Mouse (Mus musculus): ENCODE data around the gene Gsta1.
"Not testable (repeated sequence)": the region's sequence is repeated elsewhere in the genome, so short reads cannot be mapped to it uniquely, and the experiment has no call there.

The Gsta1 gene

DNA sequence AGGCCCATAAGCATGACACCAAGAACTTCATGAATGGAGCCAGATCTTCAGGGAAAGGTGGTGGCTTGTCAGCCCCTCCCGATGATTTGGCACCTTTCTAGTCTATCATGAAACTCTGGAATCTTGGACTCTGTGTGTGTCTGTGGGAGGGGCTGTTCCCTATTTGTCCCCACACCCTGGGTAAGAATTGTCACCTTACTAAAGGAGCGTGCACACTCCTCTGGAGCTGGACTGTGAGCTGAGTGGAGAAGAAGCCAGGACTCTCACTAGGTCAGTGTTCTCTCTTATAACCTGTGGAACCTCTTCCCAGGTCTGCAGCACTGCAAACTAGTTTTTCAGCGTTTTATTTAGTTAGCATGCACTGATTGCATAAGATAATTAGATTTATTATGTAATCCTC lies at the start of gene Gsta1:
Gsta1 (plus strand) TSS at position 196 of the 400 bp plus-strand sequence.
- in situ Hi-C loops (cut with MseI, MboI) = not testable (repeated sequence)

DNA sequence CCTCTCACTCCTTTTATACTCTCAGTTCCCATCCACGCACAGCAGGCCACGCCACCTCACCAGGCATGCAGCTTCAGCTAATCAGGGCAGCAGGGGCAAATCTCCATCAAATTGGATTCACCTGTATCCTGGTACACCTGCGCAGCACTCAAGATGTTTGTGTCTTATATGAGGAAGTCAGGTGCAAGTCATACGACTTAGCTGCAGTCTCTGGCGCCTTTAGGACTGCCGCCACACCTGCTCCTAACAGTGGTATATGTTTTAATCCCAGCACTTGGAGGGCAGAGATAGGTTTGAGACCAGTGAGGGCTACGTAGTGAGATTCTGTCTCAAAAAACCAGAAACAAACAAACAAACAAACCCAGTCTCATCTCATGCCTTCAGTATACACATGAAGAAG lies 48.0 kb upstream of the Gsta1 start, which contains the start of gene Gsta4:
Gsta4 (plus strand) TSS at position 301 of the 400 bp plus-strand sequence.
- in situ Hi-C loops (cut with MseI, MboI) = not testable (repeated sequence)

DNA sequence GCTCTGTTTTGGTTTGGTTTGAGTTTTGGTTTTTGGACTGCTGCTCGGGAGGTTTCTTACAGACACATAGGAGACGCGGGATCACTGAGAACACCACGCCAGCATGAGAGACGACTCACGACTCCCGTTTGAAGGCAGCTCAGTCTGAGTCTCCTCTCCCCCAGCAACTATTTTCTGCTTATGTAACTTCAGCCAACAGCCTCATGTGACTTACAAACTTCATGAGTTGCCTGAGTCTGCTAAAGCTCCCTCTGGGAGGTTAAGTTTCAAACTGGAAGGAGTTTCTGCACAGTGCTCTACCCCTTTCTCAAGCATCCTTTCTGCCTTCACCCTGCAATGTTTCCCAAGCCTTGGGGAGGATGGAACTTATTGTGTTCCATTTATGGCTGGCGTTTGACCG lies 44.8 kb upstream of the Gsta1 start:
- in situ Hi-C loops (cut with MseI, MboI) = no loop called here

DNA sequence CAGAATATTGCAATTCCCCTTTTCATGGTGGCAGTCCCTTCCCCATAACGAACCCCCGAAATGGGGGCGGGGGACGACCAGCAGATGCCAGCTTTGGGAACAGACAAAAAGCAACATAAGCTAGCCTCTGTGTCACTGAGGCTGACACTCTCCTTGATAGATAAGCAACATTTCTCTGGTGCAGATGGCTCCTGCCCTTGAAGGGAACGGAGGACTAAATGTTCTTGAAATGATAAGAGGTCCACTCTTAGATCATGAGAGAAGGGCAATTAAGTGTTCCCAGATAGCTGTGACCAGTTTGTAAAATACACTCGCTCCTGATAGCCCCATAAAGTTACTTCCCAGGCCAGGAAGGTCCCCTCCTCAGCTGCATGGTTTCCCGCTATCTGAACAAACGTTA lies 41.5 kb upstream of the Gsta1 start:
- in situ Hi-C loops (cut with MseI, MboI) = no loop called here

DNA sequence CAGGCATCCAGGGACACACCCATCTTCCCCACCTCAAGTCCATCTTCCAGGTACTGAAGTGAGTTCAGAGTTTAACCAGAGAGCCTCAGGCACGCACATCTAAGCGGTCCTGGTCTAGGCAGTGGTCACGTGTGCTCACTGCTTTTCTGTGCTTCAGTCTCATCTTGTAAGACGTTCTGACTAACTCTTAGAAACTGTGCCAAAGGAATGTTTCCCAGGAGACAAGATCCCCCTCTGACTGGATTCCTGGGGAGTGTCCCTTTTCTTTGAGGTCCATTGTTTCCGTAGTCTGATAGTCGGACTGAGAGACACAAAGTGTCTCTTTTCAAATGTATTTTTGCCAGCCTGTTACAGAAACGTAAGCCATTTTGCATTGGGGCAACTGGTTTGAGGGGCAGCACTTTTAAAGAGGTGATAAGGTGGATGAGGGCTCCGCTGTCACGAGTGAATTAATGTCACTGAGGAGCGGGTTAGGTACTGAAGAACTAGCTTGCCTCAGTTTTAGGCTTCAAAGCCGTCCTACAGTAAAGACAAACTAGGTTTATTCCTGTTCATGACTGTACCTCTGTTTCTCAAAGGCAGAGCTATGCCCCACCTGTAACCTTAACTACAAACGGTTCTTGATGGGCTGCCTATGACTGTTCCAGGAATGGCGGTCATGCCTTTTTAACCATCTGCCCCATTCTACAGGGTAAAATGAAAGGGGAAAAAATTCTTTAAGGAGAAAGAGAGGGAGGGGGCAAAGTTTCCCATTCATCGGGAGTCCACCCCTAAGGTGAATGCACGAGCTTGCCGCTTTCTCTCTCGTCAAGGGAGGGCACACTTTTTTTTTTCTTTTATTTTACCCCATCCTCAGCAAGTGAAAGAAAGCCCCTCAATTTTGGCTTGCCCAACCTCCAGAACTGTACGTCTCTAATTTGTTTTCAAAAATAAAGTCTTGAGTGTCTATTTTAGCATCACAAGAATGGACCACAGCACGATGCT lies 39.5 kb upstream of the Gsta1 start:
- in situ Hi-C loops (cut with MseI, MboI) = no loop called here

DNA sequence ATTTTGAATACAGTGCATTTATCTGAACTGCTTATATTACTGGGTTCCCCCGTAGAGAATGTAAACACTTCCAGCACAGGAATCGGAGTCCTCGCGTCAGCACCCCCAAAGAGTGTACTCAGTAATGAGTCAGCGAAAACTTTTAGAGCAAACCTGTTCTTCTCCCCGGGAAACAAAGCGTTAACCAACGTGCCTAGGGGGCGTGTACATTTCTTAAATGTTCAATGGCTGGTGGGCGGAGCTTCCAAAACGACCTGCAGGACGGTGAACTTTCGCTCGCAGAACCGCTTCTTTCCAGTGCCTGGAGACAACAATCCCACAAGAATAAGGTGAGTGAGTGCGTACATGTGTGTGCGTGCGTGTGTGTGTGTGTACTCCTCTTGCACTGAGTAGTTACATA lies 38.7 kb upstream of the Gsta1 start:
- in situ Hi-C loops (cut with MseI, MboI) = no loop called here

DNA sequence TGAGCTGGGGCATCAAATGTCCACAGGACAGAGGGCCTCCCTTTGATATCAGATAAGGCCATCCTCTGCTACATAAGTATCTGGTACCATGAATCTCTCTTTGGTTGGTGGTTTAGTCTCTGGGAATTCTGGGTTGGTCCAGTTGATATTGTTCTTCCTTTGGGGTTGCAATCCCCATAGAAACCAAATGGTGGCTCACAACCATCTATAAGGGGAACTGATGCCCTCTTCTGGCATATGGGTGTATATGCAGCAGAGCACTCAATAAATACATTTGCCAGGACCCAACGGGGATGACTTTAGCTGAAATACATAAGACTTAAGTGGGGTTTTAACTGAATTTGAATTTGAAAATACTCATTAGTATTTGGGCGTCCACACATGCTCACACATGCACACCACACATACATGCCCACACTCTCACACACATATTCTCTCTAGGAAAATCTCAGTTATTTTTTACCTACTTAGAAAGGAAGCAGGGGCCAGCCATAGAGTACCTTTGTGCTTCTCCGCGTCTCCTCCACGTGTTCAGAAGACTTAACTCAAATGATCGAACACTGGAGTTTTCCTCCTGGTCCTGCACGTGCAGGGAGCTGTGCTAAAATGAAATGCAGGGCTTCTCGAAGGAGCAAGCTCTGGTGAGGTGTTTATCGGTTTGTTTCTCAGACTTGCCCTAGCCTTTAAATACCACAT lies 36.4 kb upstream of the Gsta1 start:
- in situ Hi-C loops (cut with MseI, MboI) = no loop called here

DNA sequence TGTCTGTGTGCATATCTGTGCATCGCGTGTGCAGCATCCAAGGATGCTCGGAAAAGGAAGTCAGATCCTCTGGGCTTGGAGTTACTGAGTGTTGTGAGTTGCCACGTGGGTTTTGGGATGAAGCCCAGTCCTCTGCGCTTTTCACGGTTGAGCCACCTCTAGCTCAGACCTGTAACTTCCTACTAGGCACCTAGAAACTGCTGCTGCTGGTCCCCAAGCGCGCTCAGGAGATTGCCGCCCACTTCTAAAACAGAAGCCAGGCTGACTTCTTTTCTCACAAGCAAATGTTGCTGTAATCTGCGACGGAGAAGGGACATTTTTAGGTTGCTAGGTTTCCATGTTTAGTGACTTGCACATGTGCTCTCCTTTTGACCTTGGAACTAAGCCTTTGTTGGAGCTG lies 35.4 kb upstream of the Gsta1 start:
- in situ Hi-C loops (cut with MseI, MboI) = no loop called here

DNA sequence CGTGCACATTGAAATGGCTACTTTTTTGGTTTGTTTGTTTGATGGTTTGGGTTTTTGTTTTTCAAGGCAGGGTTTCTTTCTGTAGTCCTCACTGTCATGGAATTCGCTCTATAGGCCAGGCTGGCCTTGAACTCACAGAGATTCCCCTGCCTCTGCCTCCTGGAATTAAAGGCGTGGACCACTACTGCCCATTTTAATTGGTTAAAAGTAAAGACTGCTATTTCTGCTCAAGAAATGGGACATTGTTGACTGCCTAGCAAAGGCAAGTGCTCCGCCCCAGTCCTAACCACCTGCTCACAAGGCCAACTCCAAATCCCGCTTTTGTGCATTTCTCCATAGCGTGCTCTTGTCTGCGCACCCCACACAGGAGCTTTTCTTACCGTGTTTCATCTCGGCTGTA lies 32.7 kb upstream of the Gsta1 start:
- in situ Hi-C loops (cut with MseI, MboI) = no loop called here

DNA sequence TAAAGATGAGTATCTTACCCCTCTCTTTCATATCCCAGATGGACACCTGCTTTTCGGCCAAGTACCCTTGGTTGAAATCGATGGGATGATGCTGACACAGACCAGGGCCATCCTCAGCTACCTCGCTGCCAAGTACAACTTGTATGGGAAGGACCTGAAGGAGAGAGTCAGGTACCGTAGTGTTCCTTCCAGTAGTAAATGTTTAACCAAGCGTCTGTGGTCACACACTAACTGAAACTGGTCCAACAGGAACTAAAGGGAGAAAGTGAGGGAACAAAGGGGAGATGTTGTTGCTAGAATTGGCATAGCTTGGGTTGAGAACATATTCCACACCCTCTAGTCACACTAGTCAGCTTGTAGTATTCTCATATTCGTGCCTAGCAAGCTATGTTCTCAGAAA lies 26.3 kb upstream of the Gsta1 start:
- in situ Hi-C loops (cut with MseI, MboI) = no loop called here

DNA sequence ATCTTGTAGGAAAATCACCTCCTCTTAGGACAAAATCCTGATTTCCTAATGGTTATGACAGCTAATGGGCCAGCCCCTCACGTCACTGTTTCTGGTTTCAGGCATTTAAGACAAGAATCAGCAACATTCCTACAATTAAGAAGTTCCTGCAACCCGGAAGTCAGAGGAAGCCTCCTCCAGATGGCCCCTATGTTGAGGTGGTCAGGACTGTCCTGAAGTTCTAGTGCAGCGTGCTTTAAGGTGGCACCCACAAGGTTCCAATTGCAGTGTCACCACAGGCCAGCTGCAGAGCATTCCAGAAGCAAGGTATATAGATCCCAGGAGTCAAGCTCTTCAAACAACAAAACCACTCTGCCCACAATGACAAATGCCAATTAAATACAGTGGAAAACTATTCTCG lies 21.5 kb upstream of the Gsta1 start:
- in situ Hi-C loops (cut with MseI, MboI) = no loop called here

DNA sequence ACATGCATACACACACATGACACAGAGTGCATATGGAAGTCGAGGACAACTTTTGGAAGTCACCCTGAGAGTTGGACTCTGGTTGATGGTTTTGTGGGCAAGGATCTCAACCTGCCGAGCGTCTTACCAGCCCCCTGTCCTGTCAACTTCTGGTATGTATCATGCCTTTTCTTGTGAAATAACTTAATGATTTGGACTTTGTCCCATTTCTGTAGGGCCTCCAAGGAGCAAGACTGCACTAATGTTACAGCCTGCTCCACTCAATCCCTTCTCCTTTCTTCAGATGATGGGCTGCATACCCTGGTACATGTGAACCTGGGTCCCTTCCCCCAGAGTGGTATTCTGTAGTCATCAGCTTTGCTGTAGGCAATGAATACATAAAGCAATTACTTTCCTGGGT lies 20.4 kb upstream of the Gsta1 start:
- in situ Hi-C loops (cut with MseI, MboI) = no loop called here

DNA sequence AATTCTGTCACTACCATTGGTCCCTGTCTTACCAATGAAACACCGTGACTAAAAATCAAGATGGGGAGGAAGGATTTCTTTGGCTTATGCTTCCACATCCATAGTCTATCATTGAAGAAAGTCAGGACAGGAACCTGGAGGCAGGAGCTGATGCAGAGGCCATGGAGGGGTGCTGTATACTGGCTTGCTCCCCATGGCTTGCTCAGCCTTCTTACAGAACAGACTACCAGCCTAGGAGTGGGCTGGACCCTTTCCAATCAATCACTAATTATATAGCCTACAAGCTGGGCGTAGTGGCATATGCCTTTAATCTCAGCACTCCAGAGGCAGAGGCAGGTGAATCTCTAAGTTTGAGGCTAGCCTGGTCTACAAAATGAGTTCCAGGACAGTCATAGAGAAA lies 19.6 kb upstream of the Gsta1 start:
- in situ Hi-C loops (cut with MseI, MboI) = no loop called here

DNA sequence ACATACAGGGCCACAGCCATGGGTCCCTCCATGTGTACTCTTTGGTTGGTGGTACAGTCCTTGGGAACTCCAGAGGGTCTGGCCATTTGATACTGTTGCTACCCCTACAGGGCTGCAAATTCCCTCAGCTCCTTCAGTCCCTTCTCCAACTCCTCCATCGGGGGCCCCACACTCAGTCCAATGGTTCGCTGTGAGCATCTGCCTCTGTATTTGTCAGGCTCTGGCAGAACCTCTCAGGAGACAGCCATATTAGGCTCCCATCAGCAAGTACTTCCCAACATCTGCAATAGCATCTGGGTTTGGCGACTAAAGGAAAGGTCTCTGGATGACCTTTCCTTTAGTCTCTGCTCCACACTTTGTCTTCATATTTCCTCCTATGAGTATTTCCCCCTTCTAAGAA lies 18.9 kb upstream of the Gsta1 start:
- in situ Hi-C loops (cut with MseI, MboI) = no loop called here

DNA sequence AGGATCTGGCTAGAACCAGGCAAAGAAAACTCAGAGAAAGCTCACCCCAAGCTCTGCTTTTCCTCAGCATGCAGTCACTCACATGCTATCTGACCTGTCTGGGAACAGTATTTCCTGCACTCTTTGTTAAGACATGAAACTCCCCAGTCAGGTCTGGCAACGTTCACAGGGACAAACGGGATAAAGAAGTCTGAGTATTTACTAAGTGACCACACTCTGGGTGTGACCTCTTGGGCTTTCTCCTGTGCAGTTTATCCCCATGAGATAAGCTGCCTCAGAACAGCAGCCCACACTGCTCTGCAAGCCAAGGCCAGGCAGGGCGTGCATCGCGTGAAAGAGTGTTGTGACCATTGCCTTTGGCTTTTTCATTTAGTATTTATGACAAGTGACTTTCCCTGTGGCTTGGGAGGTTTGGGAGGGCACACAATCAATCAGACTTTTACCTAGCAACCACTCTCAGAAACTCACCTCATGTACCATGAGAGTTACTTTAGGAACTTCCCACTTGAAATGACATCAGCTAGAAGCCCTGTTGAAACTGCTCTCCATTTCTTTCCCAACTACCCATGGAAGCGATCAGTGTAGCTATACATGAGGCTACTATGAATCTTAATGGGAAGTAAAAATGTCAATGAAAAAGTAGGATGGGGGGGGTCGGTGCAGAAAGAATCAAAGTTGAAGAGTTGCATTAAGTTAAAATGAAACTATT lies 18.0 kb upstream of the Gsta1 start:
- in situ Hi-C loops (cut with MseI, MboI) = no loop called here

DNA sequence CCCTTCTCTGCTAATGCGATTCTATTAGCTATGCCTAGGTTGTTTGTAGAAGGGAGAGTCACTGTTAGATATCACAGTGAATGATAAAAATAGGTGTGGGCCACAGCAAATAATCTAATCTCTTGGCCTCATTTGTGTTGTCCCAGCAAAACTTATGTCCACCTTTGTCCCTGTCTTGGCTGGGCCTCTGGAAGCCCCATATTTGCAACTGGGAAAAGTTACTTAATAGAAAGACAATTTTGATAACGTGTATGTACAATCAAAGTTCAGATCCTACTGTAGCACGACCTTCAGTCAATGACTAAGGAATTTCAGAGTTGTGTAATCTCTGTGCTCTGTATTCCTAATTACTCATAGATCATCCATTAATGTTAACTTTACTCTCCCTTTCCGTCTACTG lies 13.4 kb upstream of the Gsta1 start:
- in situ Hi-C loops (cut with MseI, MboI) = no loop called here

DNA sequence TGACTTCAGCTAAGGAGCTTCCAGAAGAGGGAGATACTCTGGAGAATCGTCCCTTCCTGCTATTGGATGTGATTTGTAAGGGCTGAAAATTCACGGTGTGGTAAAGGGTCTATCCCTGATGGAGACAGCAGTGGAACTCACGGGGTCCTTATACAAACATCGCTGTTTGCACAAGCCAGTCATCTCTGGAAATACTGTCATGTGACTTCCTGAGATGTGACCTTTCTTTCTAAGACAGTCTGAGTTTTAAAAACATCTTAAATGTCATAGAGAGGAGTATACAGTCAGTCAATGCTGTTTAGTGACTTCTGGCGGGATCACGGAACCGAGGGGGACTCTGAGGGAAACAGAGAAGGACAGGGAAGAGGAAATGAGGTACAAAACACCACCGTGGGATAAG lies 7.8 kb upstream of the Gsta1 start:
- in situ Hi-C loops (cut with MseI, MboI) = no loop called here

DNA sequence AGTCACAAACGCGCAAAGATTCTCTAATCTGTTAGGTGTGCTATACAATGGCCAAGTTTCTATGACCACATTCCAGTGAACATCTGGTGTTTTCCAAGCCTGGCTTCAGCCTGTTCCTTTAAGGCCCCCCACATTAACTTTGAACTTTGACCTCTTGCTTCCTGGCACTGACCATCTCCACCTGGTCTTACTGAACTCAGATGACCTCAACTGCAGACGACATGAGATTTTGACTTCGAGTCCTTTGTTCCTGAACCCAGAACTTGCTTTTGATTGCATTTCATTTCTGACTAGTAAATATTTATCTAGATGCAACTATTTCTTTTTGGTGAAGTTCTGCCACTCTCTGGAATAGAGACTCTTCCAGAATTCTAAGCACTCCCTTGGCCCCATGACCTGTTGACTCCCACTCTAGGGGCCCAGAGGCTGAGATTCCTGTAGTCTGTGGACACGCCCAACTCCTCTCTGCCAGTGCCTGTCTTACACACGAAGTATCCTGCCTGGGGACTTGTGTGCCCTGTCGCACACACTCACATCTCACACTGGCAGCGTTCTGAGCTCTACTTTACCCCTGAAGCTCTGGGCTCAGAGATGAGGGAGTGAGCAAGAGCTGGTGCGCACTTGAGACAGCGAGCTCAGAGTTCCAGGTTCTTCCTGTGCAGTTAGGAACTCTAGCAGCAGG lies 7.1 kb upstream of the Gsta1 start:
- in situ Hi-C loops (cut with MseI, MboI) = no loop called here

DNA sequence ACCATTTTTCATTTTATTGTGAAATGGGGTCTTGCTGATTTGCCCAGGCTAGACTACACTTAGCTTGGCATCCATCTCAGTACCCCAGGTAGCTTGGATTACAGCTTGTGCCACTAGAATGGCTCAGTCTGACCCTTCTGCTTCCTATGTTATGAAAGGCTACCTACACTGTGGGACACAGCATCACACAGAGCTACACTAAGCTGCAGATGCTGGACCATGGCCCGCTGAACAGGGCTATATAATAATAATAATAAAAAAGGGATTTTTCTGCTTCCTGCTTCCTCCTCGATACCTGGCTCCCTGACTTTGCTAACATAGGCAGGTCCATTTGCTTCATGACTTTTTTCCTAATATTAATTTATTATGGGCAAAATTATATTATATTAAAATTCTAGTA lies 6.0 kb upstream of the Gsta1 start:
- in situ Hi-C loops (cut with MseI, MboI) = no loop called here

DNA sequence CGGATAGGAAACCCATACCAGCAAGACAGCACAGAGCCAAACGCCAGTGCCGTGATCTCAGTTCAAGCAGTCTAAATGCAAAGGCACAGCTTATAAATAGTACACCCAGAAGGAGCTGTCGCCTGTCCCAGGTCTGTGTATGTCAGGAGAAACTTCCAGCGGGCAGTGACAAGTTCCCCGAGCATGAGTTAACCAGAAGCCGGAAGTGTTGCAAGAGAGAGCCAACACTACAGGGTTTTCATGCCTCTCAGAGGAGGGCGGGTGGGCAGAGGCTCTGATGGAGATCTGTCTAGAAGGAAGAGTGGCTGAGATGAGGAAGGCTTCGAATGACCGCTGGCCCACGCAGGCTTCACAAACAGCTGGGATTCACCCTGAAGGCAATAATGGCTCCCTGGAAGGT lies 5.2 kb upstream of the Gsta1 start:
- in situ Hi-C loops (cut with MseI, MboI) = no loop called here

DNA sequence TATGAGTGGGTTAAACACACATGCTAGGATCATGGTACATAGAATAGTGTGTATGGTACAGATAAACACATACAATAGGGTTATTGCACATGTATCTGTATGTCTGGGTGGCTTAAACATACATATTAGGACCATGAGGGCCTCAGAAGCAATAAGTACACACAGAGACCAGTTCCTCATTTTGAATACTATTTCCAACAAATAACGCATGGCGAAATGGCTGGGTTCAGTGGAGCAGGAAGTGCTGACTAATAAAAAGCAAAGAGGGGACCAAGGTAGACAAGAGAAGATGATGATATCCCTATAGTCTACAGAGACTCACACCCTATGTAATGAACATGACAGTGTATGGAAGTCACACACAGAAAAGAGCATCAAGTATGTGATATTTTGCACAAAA lies 2.3 kb upstream of the Gsta1 start:
- in situ Hi-C loops (cut with MseI, MboI) = no loop called here

DNA sequence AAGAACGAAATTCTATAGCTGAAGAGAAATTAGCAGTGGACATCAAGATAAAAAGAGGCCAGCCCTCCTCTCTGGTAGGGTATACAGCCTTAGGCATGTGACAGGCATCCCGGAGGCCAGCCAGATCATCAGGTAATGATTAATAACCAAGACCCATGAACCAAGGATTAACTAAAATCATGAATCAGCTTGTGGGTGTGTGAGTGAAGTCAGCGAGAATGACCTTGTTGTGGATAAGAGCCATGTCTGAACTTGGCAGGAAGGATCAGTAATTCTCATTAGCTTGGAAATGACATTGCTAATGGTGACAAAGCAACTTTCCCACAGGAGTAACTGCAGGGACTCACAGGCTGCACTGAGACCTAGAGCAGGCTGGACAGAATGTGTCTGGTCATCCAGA lies 798 bp upstream of the Gsta1 start:
- in situ Hi-C loops (cut with MseI, MboI) = not testable (repeated sequence)
